Mouse (Mus musculus) liver, adult 2 months (tissue): Measurements from ENCODE around the gene Tmem164.

ENCODE experiments used
- CTCF ChIP-seq: fragments of 200-500 bp; IDR thresholded peaks from 2 replicates; pipeline ENCODE4 v1.5.1; 2011; ENCODE audit warnings: low read depth, low read length, control low read depth
- POLR2A ChIP-seq: fragments of 200-500 bp; IDR thresholded peaks from 2 replicates; pipeline ENCODE4 v1.6.1; 2011; ENCODE audit warnings: low read length, control low read depth; ENCODE audit not compliant: insufficient read depth; ENCODE audit errors: extremely low read depth

GRCm38 (mm10) chrX:142726311-142726710 lies 45.1 kb downstream of the Tmem164 start:
- TF ChIP-seq POLR2A (no peak), CTCF (no peak)
